Mouse (Mus musculus): ENCODE measurements around the gene Cyp1a2.

- TF ChIP-seq CTCF (IDR thresholded peaks at IDR 0.05; ENCODE audit: low read depth) (no peak), EP300 (IDR thresholded peaks at IDR 0.05; ENCODE audit: low read depth) (peak; percentile 34; the same call in 1 of the 2 replicates)
Measured at GRCm38 (mm10) chr9:57637741-57638322, 45.7 kb downstream of the Cyp1a2 start.
